Mouse (Mus musculus) retina, adult 2 months (tissue): ENCODE measurements around the gene Gigyf1.

ENCODE experiments used
- DNase-seq: peaks from one replicate; pipeline ENCODE4 v3.0.0-alpha.2; 2012; ENCODE audit warnings: low read depth, low spot score

The Gigyf1 gene

GRCm38 (mm10) chr5:137518436-137518835 lies at the start of gene Gigyf1:
Gene Gigyf1 (plus strand): TSS chr5:137518548.
- no peak for DNase-seq

DNA sequence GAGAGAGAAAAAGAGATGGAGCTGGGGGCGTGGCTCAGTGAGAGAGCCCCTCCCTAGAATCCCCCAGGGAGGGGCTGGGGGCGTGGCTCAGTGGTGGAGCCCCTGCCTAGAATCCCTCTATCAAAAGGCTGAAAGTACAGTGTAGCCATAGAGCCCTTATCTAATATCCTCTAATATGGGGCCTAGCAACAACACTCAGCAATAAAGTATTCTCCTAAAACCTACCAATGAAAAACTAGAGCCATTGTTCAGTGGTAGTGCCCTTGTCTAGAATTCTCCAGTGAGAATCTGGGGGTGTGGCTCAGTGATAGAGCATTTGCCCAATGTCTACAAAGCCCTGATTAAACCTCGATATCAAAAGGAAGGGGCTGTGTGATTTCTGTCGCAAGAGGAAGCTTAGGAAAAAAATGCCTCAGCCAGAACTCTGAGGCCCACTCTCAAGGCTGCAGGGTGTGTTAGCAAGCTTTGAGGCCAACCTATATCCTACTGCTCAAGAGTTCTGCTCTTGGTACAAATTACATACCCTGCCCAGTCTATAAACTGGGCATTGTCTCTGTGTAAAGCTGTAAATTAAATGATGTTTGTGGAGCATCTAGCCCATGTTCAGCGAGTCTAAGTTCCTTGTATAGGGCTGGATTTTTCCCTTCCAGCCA lies 46.0 kb upstream of the Gigyf1 start:
- DNase-seq = no peak

DNA sequence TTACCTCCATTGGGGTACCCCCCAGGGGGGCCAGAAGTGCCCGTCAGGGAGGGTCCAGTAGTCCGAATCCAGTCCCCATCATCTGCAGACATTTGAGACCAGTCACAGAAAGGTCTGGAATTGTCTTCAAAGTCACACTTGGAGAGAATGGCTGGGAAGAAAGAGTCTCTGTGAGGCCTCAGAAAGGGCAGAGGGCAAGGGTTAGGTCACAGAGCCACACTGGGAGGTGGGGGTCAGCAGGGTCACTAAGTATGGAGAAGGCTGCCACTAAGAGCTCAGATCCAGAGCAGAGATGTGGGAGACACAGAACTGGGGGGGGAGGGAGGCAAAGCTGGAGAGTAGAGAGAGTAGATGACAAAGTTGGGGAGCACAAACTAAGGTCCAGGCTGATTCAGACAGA lies 44.0 kb upstream of the Gigyf1 start:
- DNase-seq = no peak

- DNase-seq = no peak
These were observed 41.4 kb upstream of the Gigyf1 start, which contains the start of gene Zan for GRCm38 (mm10) chr5:137476964-137477363. Gene Zan (minus strand): TSS chr5:137477064.

GRCm38 (mm10) chr5:137481138-137481537 lies 37.2 kb upstream of the Gigyf1 start:
- DNase-seq = peak; percentile 26

DNA sequence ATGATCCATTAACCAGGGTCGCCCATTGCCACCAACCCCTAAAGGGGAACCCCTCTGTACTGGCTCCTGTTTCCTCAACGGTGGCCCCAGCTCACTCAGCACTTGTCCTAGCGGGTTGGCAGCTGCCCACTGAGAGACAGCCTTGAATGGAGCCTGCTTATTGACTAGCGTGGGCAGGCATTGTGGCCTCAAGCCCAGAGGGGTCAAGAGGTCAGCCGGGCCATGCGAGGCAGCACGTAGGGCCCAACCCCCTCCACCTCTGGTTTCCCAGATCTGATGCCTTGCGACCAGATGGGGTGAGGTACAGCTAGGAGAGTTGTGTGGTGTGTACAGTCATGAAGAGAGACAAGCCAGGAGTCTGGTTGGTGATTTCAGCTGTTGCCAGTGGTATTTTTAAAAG lies 36.5 kb upstream of the Gigyf1 start:
- no peak for DNase-seq

GRCm38 (mm10) chr5:137485071-137485850 lies 33.1 kb upstream of the Gigyf1 start:
- DNase-seq = no peak

GRCm38 (mm10) chr5:137485851-137486155 lies 32.5 kb upstream of the Gigyf1 start:
- no peak for DNase-seq

- DNase-seq = no peak
These were observed 30.7 kb upstream of the Gigyf1 start for GRCm38 (mm10) chr5:137487616-137488015.

DNA sequence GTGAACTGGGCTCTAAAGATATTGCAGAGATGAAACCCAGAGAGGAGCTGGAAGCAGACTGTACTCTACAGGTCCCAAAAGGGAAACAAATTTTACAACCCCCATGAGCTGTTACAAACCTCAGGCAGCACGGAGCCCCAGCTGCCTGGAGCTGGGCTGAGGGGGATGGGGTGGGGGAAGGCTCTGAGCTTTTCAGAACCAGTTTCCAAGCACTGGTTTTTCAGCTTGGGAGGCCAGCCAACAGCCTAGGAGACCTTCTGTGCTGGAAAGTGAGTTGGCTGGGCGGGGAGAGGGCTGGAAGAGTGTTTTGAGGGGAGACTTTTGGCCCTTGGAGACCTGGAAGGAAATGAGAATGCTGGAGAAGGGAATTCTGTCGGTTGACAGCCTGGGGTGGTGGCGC lies 26.8 kb upstream of the Gigyf1 start:
- no peak for DNase-seq

DNA sequence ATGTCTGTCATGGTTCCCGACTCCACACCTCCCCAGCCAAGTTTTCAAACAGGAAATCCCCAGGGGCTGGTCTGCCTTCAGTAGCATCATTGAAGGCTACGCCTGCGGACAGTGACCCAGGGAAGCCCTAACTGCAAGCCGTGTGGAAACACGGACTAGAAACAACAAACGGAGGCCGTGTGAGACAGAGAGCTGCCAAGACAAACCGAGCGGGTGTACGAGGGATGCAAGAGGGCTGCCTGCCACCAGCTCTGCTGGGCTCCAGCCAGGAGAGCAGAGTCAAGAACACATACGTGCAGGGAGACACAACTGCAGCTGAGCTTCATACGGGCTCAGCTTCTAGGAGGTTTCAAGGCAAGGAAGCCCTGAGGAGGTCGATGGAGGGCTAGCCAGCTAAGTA lies 24.5 kb upstream of the Gigyf1 start:
- DNase-seq = no peak

GRCm38 (mm10) chr5:137500186-137500585 lies 18.2 kb upstream of the Gigyf1 start:
- DNase-seq = no peak

DNA sequence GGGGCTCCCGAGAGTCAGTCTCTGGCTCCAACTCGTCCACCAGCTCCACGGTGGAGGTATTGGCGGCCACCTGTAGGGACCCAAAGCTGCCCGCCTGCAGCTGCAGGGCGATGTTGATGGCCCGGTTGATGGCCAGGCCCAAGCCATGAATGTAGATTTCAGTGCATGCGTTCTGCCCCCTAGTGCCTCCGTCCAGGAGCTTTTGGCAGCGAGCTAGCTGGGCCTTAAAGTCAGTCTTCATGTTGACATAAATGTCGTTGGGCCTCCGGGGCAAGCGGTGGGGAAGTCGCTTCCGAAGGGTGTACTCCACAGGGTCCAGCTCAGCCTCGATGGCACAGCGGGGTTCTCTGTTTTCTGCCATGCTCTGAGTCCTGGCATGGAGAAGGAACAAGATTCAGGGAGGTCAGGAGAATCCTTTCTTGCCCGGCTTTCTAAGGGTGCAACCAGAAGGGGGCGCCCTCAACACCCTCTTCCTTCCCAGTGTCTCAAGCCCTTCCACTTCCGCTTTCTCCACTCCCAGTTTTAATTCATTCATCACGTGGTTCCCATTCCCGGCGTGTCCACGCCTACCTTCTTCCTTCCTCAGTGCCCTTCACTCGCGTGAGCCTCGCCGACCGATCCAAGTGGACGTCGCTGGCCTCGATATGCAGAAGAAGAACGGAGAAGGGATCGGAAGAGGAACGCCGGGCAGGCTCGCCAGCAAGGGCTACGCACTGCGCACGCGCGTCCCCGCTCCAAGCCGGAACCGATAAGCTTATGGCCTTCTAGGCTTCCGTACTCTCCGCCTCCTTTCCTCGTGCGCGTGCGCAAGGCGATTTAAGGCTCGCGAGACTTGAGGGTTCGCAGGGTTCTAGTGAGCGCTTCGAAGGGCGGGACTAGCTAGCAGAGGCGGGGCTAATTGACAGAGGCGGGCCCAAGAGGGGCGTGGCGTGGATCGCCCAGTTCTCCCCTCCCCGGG lies 16.4 kb upstream of the Gigyf1 start, which contains the start of gene Pop7:
Pop7 (minus strand) TSS at position 810 of the 958 bp plus-strand sequence.
- peak; percentile 100 for DNase-seq

DNA sequence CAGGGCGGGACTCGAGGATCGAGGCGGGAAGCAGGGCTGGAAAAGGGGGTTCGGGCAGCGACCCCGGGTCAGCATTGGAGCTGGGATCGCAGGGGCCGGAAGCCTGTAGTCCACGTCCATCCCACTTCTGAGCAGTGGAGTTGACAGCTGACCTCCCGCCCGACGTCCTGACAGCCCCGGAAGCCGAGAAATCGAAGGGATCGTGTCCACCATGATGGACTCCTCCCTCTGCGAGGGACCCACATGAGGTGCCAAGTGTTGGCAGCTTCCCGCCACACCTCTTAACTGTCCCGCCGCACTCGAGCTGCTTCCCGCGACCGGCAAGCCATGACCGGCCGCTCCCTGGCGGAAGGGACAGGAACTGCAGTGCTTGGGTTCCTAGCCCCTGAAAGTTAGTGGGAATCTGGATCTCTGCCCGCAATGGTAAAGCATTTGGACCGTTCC lies 15.7 kb upstream of the Gigyf1 start:
- DNase-seq = no peak

DNA sequence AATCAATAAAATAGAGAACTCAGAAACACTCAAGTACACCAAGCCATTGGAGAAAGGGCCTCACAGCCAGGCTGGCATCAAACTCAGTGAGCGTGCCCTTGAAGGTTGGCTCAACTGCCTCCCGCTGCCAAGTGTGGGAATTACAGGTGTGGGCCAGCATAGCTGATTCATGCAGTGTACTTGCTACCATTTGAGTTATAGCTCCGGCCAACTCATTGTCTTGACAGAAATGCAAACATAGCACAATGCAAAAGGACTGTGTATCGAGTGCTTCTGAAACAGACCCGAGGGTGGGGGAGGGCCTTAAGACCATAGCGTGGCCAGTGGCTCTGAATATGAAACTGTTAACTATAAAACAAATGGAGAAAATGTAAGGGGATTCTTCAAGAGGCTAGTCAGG lies 14.3 kb upstream of the Gigyf1 start:
- DNase-seq = no peak

DNA sequence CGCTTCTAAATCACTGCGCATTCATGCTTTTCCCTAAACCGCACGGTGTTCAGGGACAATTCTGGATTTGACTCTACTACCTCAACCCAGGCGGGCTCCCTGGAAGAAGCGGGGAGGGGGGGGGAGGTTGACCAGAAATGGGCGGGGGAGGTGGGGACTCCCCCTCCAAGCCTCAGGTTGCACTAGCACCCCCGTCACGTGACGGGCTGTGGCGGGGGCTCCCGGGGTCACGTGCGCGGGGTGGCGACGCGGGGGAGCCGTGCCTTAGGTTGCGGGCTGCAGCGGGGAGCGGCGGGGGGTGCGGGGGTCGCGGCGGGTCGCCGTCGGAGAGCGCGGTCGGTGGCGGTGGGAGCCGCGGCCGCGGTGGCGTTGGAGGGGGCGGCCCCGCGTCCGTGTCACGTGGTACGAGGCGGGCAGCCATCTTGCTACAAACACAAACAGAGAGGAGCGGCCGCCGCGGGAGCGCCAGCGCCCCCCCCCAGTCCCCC lies 8.3 kb upstream of the Gigyf1 start:
- peak; percentile 37 for DNase-seq

- DNase-seq = no peak
These were observed 7.6 kb upstream of the Gigyf1 start for GRCm38 (mm10) chr5:137510573-137511390.

DNA sequence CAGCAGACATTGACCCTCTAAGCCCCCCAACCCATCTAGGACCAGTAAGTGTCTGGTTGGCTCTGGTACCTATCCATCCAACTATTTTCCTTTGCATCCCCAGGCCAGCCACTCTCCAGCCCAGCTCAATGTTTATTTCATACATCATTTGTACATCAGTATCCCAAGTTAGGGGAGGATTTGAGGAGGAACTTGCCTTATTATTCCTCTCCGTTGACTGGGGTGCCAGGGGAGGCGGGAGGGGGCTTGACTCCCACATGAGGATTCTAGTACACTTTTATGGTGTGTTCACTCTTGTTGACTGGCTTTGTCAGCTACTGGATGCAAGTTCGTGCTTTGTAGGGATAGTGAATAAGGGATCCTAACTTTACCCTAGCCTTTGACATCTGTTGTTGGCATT lies 6.6 kb upstream of the Gigyf1 start:
- DNase-seq = no peak

- DNase-seq = no peak
These were observed 5.2 kb upstream of the Gigyf1 start for GRCm38 (mm10) chr5:137512847-137513794.
